8 mouse cellular contexts compared by ENCODE assay signal in genomic region chr5:37354385-37354784, GRCm38 (mm10). TPM values are rescaled to one million over a fixed set of nuclear protein-coding genes. Genes with fewer than 3 reads are reported as not detected.
DNase-seq lines count a peak whose midpoint lies in the region; TF ChIP-seq lines count a peak whose summit lies in the region.

No protein-coding gene starts in this region.

- TF ChIP-seq POLR2A in brain, embryonic 14.5 days (IDR thresholded peaks at IDR 0.05; ENCODE audit: borderline replicate concordance, extremely low read depth, insufficient read depth, insufficient read length, poor library complexity, severe bottlenecking) = no peak

- intact Hi-C loops in heart, postnatal 14 days (cut with DNase I) = loop anchor here (2.0 kb wide), 1 partner anchor 56 kb away; no protein-coding TSS in a partner anchor

- DNase-seq in gastrocnemius, adult 18-20 months (ENCODE audit: low spot score) = peak; percentile 68
- no peak for DNase-seq in gastrocnemius, postnatal 25 days
- DNase-seq in ovary, postnatal 14 days (ENCODE audit: low spot score) = peak; percentile 45
- DNase-seq in ovary, adult 18-20 months (ENCODE audit: low spot score) = no peak
- DNase-seq in brain, embryonic 14.5 days (ENCODE audit: low read depth) = peak; percentile 23
- DNase-seq in heart, postnatal 14 days = peak; percentile 44 to 69
- peak; percentile 61 for DNase-seq in lung, postnatal 10 days
- no peak for DNase-seq in yolk sac, embryonic 10.5 days (ENCODE audit: low spot score)

- peak; percentile 61; the same call in 1 of the 2 replicates for TF ChIP-seq CTCF in brain, embryonic 14.5 days (IDR thresholded peaks at IDR 0.05; ENCODE audit: borderline replicate concordance, extremely low read depth, insufficient read depth, insufficient read length)

RNA-seq across cellular contexts. Expression of gene Evc2, which starts 16.1 kb away (rescaled TPM):
- total RNA-seq in gastrocnemius, adult 18-20 months (2021) = 1 to 10 TPM; 8.8 to 9.9 TPM
- total RNA-seq in gastrocnemius, postnatal 25 days (2021) = 1 to 10 TPM; 8.2 to 9.2 TPM
- polyA plus RNA-seq in brain, embryonic 14.5 days (2012; rRNA removed) = 8.8 and 13.5 TPM in 2 replicates
- 1 to 10 TPM; 3.6 to 3.8 TPM for total RNA-seq in heart, postnatal 14 days (2021)

RNA-seq across cellular contexts. Expression of gene Evc, which starts 17.7 kb away (rescaled TPM):
- 10 to 100 TPM; 24.8 to 25.6 TPM for total RNA-seq in gastrocnemius, adult 18-20 months (2021)
- total RNA-seq in gastrocnemius, postnatal 25 days (2021) = 10 to 100 TPM; 29.2 to 30.5 TPM
- 12.4 and 16.2 TPM in 2 replicates for polyA plus RNA-seq in brain, embryonic 14.5 days (2012; rRNA removed)
- 1 to 10 TPM; 5.5 to 5.8 TPM for total RNA-seq in heart, postnatal 14 days (2021)

Comparison
In these comparisons a context has a peak if more than half of its experiments do, and no peak if none do; other contexts are left out.
1. DNase-seq: peak in gastrocnemius, adult 18-20 months (single experiment), ovary, postnatal 14 days (single experiment), brain, embryonic 14.5 days (single experiment), heart, postnatal 14 days (2 of 2) and lung, postnatal 10 days (single experiment); none in gastrocnemius, postnatal 25 days (single experiment), ovary, adult 18-20 months (single experiment) and yolk sac, embryonic 10.5 days (single experiment).